Mouse (Mus musculus): ENCODE results near the gene Hnrnpc.

- TF ChIP-seq GABPA (IDR thresholded peaks at IDR 0.05; ENCODE audit: insufficient replicate concordance, low read depth, low read length) (no peak), JUND (conservative IDR thresholded peaks at IDR 0.05; ENCODE audit: low read depth, low read length) (no peak), ZNF384 (IDR thresholded peaks at IDR 0.05; ENCODE audit: low read depth, low read length) (no peak), POLR2A (IDR thresholded peaks at IDR 0.05; ENCODE audit: low read depth, low read length) (no peak), CTCF (conservative IDR thresholded peaks at IDR 0.05 in 1 of 2, IDR thresholded peaks at IDR 0.05 in 1 of 2; ENCODE audit: low read depth in 2 of 2, low read length in 2 of 2) (no peak), POLR2AphosphoS2 (IDR thresholded peaks at IDR 0.05; ENCODE audit: low read depth, low read length) (no peak)
These were observed 37.7 kb downstream of the Hnrnpc start for GRCm38 (mm10) chr14:52066135-52066534.

Data from CH12.LX (cell line).